Mouse (Mus musculus): Measurements from ENCODE around the gene Ddx6.

DNA sequence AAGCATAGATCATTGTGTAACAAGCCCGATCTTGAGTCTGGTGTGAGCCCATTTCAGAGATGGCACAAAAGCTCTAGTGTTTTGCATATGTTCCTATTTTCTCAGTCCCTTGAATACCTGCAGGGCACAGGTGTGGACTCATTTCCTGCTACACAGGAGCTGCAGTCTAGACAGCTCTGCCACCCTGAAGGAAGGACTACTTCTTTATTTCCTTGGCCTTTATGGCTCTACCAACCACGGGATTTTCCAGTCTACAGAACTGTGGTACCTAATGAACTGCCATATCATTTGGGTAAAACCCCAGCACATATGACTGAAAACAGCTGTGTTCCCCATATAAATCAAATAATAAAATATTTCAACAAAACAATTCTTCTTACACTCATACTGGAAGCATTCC is 29.6 kb upstream of the Ddx6 start:
- TF ChIP-seq CTCF (IDR thresholded peaks at IDR 0.05; ENCODE audit: borderline replicate concordance, insufficient read depth, low read depth, low read length), result no peak
- TF ChIP-seq POLR2A (IDR thresholded peaks at IDR 0.05; ENCODE audit: borderline replicate concordance, insufficient read depth, low read length), result no peak

Measured in cerebellum, adult 2 months (tissue).